Mouse (Mus musculus): ENCODE data around the gene Fam110a.

Fam110a gene

GRCm38 (mm10) chr2:151930389-151931074 is 49.5 kb downstream of the Fam110a start:
- peak; percentile 83 for DNase-seq (ENCODE audit: low spot score)

- DNase-seq (ENCODE audit: low spot score): no peak
Observed at GRCm38 (mm10) chr2:151927103-151927502, 52.9 kb downstream of the Fam110a start.

- no peak for DNase-seq (ENCODE audit: low spot score)
Observed at GRCm38 (mm10) chr2:151925715-151926114, 54.3 kb downstream of the Fam110a start.

- no peak for DNase-seq (ENCODE audit: low spot score)
Observed at GRCm38 (mm10) chr2:151924276-151924675, 55.7 kb downstream of the Fam110a start.

GRCm38 (mm10) chr2:151921596-151921995 is 58.4 kb downstream of the Fam110a start:
- DNase-seq (ENCODE audit: low spot score): no peak

GRCm38 (mm10) chr2:151921068-151921467 is 59.0 kb downstream of the Fam110a start:
- no peak for DNase-seq (ENCODE audit: low spot score)

Measured in layer of hippocampus, adult 9-10 months (tissue).